In the genomic region with DNA sequence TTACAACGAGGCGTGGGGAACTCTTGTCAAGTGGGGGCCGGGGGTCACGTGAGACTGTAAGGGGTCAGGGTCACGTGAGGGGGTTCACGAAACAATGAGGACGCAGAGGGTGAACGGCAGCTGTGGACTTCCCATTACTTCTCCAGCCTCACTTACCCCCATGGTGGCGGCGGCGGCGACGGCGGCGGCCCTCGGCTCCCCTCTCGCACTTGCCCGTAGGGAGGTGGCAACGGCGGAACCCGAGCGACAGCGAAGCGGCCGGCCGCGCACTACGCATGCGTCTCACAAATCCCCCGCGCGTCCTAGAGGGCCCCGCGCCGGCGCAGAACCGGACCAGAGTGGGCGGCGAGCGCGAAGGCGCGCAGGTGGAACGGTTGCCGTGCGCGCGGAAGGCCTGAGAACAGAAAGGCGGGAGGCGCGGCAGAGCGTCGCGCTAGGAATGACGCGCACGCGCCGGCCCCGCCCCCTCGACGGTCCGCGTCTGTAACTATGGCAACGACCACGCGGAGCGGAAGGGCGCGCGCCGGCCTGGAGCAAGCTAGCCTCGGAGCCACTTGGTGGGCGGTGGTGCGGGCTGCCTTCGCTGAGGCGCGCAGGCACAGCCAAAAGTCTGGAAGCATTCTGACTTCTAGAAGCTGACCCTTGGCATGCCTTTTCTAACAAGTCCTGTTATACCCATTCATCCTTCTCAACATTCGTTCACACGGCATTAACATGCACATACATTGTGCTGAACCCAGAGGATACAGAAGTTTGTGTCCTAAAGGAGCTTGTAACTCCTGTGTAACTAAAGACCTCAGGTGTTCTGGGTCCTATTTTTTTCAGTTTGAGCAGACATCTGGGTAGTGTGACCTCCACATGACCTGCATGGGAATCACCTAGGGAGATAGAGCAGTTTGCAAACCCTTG, we compare ENCODE assay signal across 8 mouse cellular contexts. TPM values are rescaled to one million over a fixed set of nuclear protein-coding genes. Genes with fewer than 3 reads are reported as not detected.
A peak's percentile ranks its signal among the peaks of the same experiment; 100 is the strongest.
DNase-seq lines count a peak whose midpoint lies in the region; ATAC-seq and TF ChIP-seq lines count a peak whose summit lies in the region.

A gene (minus strand): TSS at position 402 of the 909 bp plus-strand sequence.

- peaks cover 85% of the 10 kb centered on the region for H3K4me1 ChIP-seq in E14TG2a.4 (replicated peaks; ENCODE audit: low read depth, low read length)
- peaks cover 37% of the 10 kb centered on the region for H3K4me1 ChIP-seq in forebrain, embryonic 13.5 days
- H3K4me1 ChIP-seq in liver, postnatal 0 days (ENCODE audit: insufficient read depth), result peaks cover 11% of the 10 kb centered on the region
- peaks cover 8% of the 10 kb centered on the region for H3K4me1 ChIP-seq in neural tube, embryonic 14.5 days (ENCODE audit: control insufficient read depth, insufficient read depth, low read length)

- no peak for TF ChIP-seq EP300 in liver, postnatal 0 days (IDR thresholded peaks at IDR 0.05; ENCODE audit: low read depth)

- H3K27ac ChIP-seq in forebrain, embryonic 13.5 days, result peak within 1 kb of the TSS; percentile 77
- peak within 1 kb of the TSS; percentile 84 for H3K27ac ChIP-seq in liver, postnatal 0 days (ENCODE audit: low read depth)
- peak within 1 kb of the TSS; percentile 80 for H3K27ac ChIP-seq in neural tube, embryonic 14.5 days (ENCODE audit: low read depth, low read length)

- peak within 1 kb of the TSS; percentile 93 for H3K4me3 ChIP-seq in E14TG2a.4 (replicated peaks; ENCODE audit: low read length)
- peak within 1 kb of the TSS; percentile 69 for H3K4me3 ChIP-seq in forebrain, embryonic 13.5 days
- H3K4me3 ChIP-seq in liver, postnatal 0 days (ENCODE audit: low read depth, low read length), result peak within 1 kb of the TSS; percentile 80
- H3K4me3 ChIP-seq in neural tube, embryonic 14.5 days (ENCODE audit: low read depth, low read length), result peak within 1 kb of the TSS; percentile 72

- H3K27me3 ChIP-seq in E14TG2a.4 (ENCODE audit: insufficient read depth, low read length), result no peaks in the 10 kb centered on the region
- peaks cover 8% of the 10 kb centered on the region; the same call in 1 of the 2 replicates for H3K27me3 ChIP-seq in forebrain, embryonic 13.5 days
- no peaks in the 10 kb centered on the region for H3K27me3 ChIP-seq in liver, postnatal 0 days (ENCODE audit: insufficient read depth, low read length)
- H3K27me3 ChIP-seq in neural tube, embryonic 14.5 days (ENCODE audit: control insufficient read depth, insufficient read depth, low read length), result no peaks in the 10 kb centered on the region

- intact Hi-C loops in heart, postnatal 10 days (cut with DNase I), result no loop called here

- H3K9ac ChIP-seq in forebrain, embryonic 13.5 days, result peak within 1 kb of the TSS; percentile 87
- peak within 1 kb of the TSS; percentile 84 for H3K9ac ChIP-seq in liver, postnatal 0 days (replicated peaks)
- peak within 1 kb of the TSS; percentile 82 for H3K9ac ChIP-seq in neural tube, embryonic 14.5 days (replicated peaks; ENCODE audit: low read depth, low read length)

- under 1% methylated on average over 71 of the region's 80 CpGs for WGBS in forebrain, embryonic 13.5 days
- WGBS in large intestine, adult 2 months, result 1% methylated on average over 80 of the region's 80 CpGs
- WGBS in liver, postnatal 0 days (ENCODE audit: insufficient replicate concordance), result under 1% methylated on average over 71 of the region's 80 CpGs
- WGBS in neural tube, embryonic 14.5 days, result under 1% methylated on average over 57 of the region's 80 CpGs

- TF ChIP-seq CTCF in E14TG2a.4 (conservative IDR thresholded peaks at IDR 0.05; ENCODE audit: low read length), result no peak
- no peak for TF ChIP-seq CTCF in liver, postnatal 0 days (IDR thresholded peaks at IDR 0.05; ENCODE audit: low read depth)

- no peaks in the 10 kb centered on the region for H3K9me3 ChIP-seq in E14TG2a.4 (ENCODE audit: low read length)
- H3K9me3 ChIP-seq in forebrain, embryonic 13.5 days (replicated peaks), result no peaks in the 10 kb centered on the region
- H3K9me3 ChIP-seq in liver, postnatal 0 days (ENCODE audit: low read length), result no peaks in the 10 kb centered on the region
- H3K9me3 ChIP-seq in neural tube, embryonic 14.5 days (ENCODE audit: control insufficient read depth, low read length), result no peaks in the 10 kb centered on the region

- peak; percentile 93 for DNase-seq in c-Kit-positive CD71-positive TER-119-positive erythroid progenitor cells, embryonic 14.5 days (ENCODE audit: low spot score)
- DNase-seq in heart, postnatal 10 days, result peak; percentile 94
- peak; percentile 60 for DNase-seq in large intestine, adult 2 months (ENCODE audit: low read depth, low spot score)
- DNase-seq in liver, postnatal 0 days, result peak; percentile 94
- DNase-seq in testis, postnatal 10 days (ENCODE audit: low spot score), result peak; percentile 99

- ATAC-seq in forebrain, embryonic 13.5 days, result peak; percentile 98
- peak; percentile 98 for ATAC-seq in liver, postnatal 0 days
- peak; percentile 96 for ATAC-seq in neural tube, embryonic 14.5 days (ENCODE audit: low read depth)

- H3K36me3 ChIP-seq in E14TG2a.4 (ENCODE audit: insufficient read depth, low read length), result peaks cover 32% of the 10 kb centered on the region
- H3K36me3 ChIP-seq in forebrain, embryonic 13.5 days (ENCODE audit: poor library complexity, severe bottlenecking), result peaks cover 18% of the 10 kb centered on the region; the same call in 1 of the 2 replicates
- peaks cover 18% of the 10 kb centered on the region for H3K36me3 ChIP-seq in liver, postnatal 0 days (replicated peaks; ENCODE audit: insufficient read depth, low read length)
- H3K36me3 ChIP-seq in neural tube, embryonic 14.5 days (ENCODE audit: control insufficient read depth, insufficient read depth, low read length), result no peaks in the 10 kb centered on the region

- peak within 1 kb of the TSS; percentile 78 for H3K4me2 ChIP-seq in forebrain, embryonic 13.5 days
- peak within 1 kb of the TSS; percentile 95 for H3K4me2 ChIP-seq in liver, postnatal 0 days (ENCODE audit: low read depth, low read length)
- H3K4me2 ChIP-seq in neural tube, embryonic 14.5 days (ENCODE audit: low read depth, low read length), result peak within 1 kb of the TSS; percentile 98

RNA-seq across cellular contexts. Expression of the gene that starts here (rescaled TPM):
- 71.1 and 80.5 TPM in 2 replicates for polyA plus RNA-seq in forebrain, embryonic 13.5 days (2015; fragmentation: Nextera tagmentation; extraction: Ambion mirVana)
- total RNA-seq in heart, postnatal 10 days (2021), result 10 to 100 TPM; 25.5 to 28.7 TPM
- 24.2 and 24.8 TPM in 2 replicates for polyA plus RNA-seq in large intestine, adult 2 months (2012; rRNA removed)
- 14.7 and 16.5 TPM in 2 replicates for polyA plus RNA-seq in liver, postnatal 0 days (2015; fragmentation: Nextera tagmentation; extraction: Ambion mirVana)
- polyA plus RNA-seq in neural tube, embryonic 14.5 days (2014; fragmentation: Nextera tagmentation; extraction: Ambion mirVana), result 68.7 and 71.3 TPM in 2 replicates

Comparison
In these comparisons a context has a peak if more than half of its experiments do, and no peak if none do; other contexts are left out.
1. Peak in every context shown above with its lines: DNase-seq, ATAC-seq, H3K4me3 ChIP-seq and H3K27ac ChIP-seq.